Mouse (Mus musculus): ENCODE data around the gene Zbtb4. TPM values are rescaled to one million over a fixed set of nuclear protein-coding genes. Genes with fewer than 3 reads are reported as not detected.

Zbtb4 gene
- 61.8 TPM for polyA plus RNA-seq (2015; fragmentation: Illumina TruSeq; extraction: RNeasy Lipid Tissue Mini Kit (QIAGEN cat#74804); ENCODE audit: low read depth, low replicate concordance)

DNA sequence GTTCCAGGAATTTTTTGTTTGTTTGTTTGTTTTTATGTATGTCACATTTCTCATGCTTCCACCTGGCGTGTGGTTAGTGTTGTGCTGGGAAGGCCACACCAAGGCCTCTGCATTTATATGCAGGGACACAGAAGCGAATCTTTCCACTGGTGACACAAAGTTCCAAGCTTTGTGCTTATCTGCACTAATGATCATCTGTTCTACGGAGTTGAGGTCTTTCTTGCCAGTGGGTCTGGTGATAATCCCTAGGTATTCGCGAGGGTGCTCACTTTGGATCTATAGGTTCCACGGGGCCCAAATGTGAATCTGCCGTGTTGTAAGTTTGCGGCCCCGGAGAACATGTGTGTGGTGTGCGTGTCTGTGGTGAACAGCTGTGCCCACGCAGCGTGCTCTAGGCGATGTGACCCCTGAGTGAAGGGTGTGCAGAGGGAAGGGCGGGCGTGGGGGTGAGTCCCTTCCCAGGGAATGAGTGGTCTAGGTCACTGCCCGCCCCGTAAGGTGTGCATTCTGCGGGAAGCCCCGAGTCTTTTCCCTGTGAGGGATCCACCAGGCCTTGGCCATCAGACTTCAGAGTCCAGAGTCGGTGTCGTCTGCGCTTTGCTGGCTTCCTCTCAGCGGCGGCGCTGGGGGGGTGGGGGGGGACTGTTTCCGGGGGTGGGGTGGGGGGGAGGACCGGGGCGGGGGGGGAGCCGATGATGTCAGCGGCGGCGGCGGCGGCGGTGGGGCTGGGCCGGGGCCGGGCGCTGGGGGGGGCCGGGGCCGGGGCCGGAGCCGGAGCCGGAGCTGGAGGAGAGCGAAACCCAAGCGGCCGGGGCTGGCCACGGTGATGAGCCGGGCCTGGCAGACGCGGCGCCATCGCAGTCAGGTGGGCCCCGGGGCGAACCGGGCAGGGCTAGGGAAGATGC lies at the start of gene Zbtb4:
TSS of gene Zbtb4 (plus strand) at position 692 of the 905 bp plus-strand sequence.

DNA sequence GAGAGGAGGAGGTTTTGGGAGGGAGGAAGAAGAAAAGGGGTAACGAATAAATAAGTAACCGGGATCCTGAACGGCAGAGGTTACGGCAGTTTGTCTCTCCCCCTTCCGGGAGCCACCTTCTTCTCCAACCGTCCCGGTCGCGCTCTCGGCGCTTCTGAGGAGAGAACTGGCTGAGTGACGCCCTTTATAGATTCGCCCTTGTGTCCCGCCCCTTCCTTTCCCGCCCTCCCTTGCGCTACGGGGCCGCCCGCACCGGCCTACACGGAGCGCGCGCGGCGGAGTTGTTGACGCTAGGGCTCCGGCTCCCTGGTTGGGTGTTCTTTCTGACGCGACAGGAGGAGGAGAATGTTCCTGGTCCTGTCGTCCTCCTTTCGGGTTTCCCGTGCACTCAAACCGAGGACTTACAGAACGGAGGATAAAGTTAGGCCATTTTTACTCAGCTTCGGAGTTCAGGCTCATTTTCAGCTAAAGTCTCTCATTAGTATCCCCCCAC lies 7.2 kb upstream of the Zbtb4 start, which contains the start of gene Polr2a:
TSS of gene Polr2a (minus strand) at position 160 of the 493 bp plus-strand sequence.

DNA sequence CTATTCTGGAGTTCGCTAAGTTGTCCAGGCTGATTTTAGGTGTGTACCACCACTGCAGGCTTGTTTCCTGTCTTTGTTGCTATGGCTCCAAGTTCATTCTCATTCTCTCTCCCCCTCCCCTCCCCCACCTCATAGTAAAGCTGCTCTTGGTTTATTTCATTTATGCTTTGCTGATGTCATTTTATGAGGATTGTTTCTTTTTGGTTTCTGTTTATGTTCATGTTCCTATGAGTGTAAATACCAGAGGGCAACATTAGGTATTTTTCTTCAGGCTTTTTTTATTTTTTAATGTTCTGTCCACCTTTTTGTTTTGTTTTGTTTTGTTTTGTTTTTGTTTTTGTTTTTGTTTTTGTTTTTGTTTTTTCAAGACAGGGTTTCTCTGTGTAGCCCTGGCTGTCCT lies 3.8 kb upstream of the Zbtb4 start, which contains the start of gene Slc35g3:
TSS of gene Slc35g3 (minus strand) at position 101 of the 400 bp plus-strand sequence.

DNA sequence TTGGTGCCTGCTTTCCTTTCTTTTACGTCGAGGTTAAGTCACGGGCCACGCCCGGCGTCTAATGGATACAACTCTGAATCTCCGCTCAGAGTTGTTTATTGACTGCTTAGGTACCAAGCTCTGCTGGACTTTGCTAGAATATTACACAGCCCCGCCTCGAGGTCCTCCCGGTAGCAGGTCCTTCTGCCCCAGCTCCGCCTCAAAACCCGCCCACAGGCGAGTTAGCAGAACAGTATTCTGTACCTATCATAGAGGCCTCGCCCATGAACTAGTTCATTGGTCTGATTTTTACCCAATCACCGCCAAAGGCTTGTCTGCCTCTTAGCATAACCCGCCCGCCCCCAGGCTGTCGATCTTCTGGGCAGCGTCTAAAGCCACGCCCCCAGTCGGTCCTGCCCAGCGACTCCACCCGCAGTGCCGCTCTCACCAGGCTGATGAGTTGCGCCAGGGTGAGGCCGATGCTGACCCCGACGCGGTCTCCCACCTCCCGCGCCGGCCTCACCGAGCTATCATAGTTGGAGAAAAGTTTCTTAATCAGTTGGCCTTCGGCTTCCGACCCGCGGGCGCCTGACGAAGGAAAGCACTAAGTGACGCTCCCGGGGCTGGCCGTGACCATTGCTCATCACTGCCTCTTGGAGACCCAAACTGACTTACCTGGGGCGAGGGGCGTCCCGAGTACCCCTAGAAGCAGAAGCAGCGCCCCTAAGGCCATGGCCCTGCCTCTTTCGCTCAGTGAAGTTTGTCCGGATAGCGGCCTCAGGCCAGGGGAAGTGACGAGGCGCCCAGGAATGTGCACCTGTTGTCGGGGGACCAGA lies 29.7 kb downstream of the Zbtb4 start, which contains the start of gene Chrnb1:
TSS of gene Chrnb1 (minus strand) at position 776 of the 815 bp plus-strand sequence.

DNA sequence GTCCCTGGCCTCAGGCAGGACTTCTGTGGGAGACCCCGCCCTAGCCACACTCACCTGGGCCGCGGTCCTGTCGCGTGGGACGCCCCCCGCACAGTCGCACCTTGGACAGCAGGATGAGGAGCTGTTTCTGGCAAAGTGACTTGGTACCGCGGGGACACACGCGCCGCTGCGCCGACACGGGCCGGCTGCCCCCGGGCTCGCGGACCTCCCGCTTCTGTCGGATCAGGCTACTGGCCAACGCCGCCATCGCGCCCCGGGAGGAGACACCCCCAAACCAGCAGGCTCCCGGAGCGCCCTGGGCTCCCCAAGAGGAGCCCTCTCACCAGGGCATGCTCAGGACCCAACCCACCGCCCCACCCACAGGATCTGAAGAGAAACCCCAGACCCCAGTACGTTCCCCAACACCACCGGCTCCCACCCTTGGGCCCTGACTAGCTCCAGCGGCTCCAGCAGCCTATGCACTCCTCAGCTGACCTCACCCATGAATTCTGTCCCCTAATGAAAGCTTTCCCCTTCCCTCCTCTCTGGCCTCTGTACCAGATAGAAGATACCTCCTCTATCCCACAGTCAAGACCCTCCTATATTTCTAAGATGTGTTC lies 35.8 kb downstream of the Zbtb4 start, which contains the start of gene Fgf11:
TSS of gene Fgf11 (minus strand) at position 479 of the 599 bp plus-strand sequence.

DNA sequence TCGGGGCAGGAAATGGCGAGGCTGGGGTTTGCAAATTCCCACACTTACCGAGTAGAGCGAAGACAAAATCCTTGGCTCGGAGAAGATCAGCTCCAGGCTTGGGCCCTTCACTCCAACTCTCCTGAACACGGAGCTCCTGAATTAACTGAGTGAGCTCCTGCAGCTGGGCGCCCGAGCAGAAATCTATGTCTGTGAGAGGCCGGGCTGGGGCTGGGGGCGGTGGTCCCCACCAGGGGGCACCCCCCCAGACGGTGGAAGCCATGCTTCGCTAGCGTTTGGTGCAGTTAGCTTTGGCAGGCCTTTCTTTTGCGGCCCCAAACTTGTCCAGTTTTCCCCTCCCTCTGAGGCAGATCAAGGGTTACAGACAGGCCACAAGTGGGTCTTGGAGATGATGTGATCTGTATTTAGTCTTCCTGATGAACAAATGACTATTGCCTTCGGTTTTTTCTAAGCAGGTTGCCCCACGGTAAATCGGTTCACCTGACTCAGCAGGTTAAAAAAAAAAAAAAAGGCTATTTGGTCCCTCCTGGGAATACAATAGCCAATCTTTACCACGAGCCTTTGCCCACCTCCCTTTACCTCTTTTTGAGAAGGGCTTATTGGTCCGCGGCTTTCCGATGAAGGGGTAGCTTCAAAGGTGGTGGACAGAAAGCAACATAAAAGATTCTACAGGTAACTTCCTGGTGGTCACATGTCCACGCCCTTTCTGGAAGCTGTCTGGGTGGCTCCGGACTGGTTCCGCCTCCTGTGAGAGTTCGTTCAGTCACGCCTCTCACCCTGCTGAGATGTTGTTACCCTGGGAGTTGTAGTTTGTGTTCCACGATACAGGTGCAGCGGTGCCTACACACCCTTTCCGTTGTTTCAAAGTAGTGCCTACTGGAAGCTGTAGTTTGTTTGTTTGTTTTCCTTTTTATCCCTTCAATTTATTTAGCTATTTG lies 39.5 kb downstream of the Zbtb4 start, which contains the start of gene Tmem102:
TSS of gene Tmem102 (minus strand) at position 653 of the 938 bp plus-strand sequence.

DNA sequence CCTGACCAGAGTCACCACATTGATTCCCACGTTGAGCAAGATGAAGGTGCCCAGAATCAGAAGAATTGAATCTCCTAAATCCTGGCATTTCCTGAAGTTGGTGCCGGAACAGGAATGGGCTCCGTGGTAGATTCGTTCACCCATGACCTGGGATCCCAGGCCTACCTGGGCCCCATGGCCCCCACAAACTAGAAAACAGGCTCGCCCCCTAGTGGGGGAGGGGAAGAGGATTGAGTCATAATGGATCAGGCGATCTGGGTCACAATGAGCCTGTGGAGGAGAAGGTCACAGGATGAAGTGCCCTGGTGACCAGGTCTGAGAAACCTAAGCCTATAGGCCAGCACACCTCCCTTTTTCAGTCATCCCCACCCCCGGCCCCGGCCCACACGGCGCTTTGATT lies 49.4 kb downstream of the Zbtb4 start, which contains the start of gene Gm39566:
TSS of gene Gm39566 (minus strand) at position 144 of the 400 bp plus-strand sequence.

DNA sequence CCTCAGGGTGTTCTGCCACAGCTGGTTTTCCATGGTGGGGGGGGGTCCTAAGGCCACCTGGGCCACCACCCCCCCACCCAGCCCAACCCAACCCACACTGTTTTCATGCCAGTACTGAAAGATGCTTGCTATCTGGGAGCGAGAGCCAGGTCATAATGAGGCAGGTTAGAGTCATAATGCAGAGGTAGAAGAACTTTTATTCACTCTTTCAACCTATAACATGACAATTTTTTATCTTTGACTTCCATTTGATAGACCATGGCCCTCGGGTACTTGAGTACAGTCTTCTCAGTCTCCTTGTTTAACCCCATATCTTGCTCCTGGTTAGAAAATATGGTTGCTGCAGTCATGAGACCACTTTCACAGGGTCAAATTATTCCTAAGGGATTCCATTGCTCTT lies 52.7 kb downstream of the Zbtb4 start, which contains the start of gene Spem2:
TSS of gene Spem2 (minus strand) at position 101 of the 400 bp plus-strand sequence.

DNA sequence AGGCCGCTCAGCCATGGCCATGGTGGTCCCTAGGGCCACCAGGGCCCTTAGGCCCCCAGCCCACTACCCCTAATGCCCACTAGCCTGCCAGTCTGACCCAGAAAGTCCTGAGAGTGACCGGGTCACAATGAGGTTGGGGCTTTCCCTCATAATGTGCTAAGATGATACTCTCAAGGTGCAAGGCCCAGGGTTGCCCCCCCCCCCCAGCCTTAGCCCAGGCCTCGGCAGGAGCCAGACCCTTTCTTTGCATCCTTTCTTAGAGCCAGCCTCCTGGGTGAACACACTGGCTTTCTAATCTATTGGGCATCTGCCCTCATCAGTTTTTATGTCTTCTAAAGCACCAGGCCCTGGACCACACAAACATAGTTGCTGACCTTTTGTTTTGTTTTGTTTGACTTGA lies 56.4 kb downstream of the Zbtb4 start, which contains the start of gene Spem1:
TSS of gene Spem1 (minus strand) at position 101 of the 400 bp plus-strand sequence.

Other genes starting within 250 kb of the Zbtb4 start
- 1.4 TPM for gene Dnah2, start 216.8 kb upstream of the Zbtb4 start, polyA plus RNA-seq (2015; fragmentation: Illumina TruSeq; extraction: RNeasy Lipid Tissue Mini Kit (QIAGEN cat#74804); ENCODE audit: low read depth, low replicate concordance)
- 78.5 TPM for gene Efnb3, start 205.7 kb upstream of the Zbtb4 start, polyA plus RNA-seq (2015; fragmentation: Illumina TruSeq; extraction: RNeasy Lipid Tissue Mini Kit (QIAGEN cat#74804); ENCODE audit: low read depth, low replicate concordance)
- 12.1 TPM for gene Wrap53, start 185.7 kb upstream of the Zbtb4 start, polyA plus RNA-seq (2015; fragmentation: Illumina TruSeq; extraction: RNeasy Lipid Tissue Mini Kit (QIAGEN cat#74804); ENCODE audit: low read depth, low replicate concordance)
- gene Trp53, start 185.6 kb upstream of the Zbtb4 start, polyA plus RNA-seq (2015; fragmentation: Illumina TruSeq; extraction: RNeasy Lipid Tissue Mini Kit (QIAGEN cat#74804); ENCODE audit: low read depth, low replicate concordance), result 21.0 TPM
- gene Atp1b2, start 160.0 kb upstream of the Zbtb4 start, polyA plus RNA-seq (2015; fragmentation: Illumina TruSeq; extraction: RNeasy Lipid Tissue Mini Kit (QIAGEN cat#74804); ENCODE audit: low read depth, low replicate concordance), result 372 TPM
- gene Shbg, start 148.0 kb upstream of the Zbtb4 start, polyA plus RNA-seq (2015; fragmentation: Illumina TruSeq; extraction: RNeasy Lipid Tissue Mini Kit (QIAGEN cat#74804); ENCODE audit: low read depth, low replicate concordance), result not detected
- 20.6 TPM for gene Sat2, start 143.9 kb upstream of the Zbtb4 start, polyA plus RNA-seq (2015; fragmentation: Illumina TruSeq; extraction: RNeasy Lipid Tissue Mini Kit (QIAGEN cat#74804); ENCODE audit: low read depth, low replicate concordance)
- gene Fxr2, start 132.9 kb upstream of the Zbtb4 start, polyA plus RNA-seq (2015; fragmentation: Illumina TruSeq; extraction: RNeasy Lipid Tissue Mini Kit (QIAGEN cat#74804); ENCODE audit: low read depth, low replicate concordance), result 92.2 TPM
- gene Sox15, start 110.6 kb upstream of the Zbtb4 start, polyA plus RNA-seq (2015; fragmentation: Illumina TruSeq; extraction: RNeasy Lipid Tissue Mini Kit (QIAGEN cat#74804); ENCODE audit: low read depth, low replicate concordance), result not detected
- 97.8 TPM for gene Mpdu1, start 103.3 kb upstream of the Zbtb4 start, polyA plus RNA-seq (2015; fragmentation: Illumina TruSeq; extraction: RNeasy Lipid Tissue Mini Kit (QIAGEN cat#74804); ENCODE audit: low read depth, low replicate concordance)
- gene Cd68, start 99.8 kb upstream of the Zbtb4 start, polyA plus RNA-seq (2015; fragmentation: Illumina TruSeq; extraction: RNeasy Lipid Tissue Mini Kit (QIAGEN cat#74804); ENCODE audit: low read depth, low replicate concordance), result 18.2 TPM
- gene Eif4a1, start 93.5 kb upstream of the Zbtb4 start, polyA plus RNA-seq (2015; fragmentation: Illumina TruSeq; extraction: RNeasy Lipid Tissue Mini Kit (QIAGEN cat#74804); ENCODE audit: low read depth, low replicate concordance), result 435 TPM
- 110 TPM for gene Senp3, start 83.8 kb upstream of the Zbtb4 start, polyA plus RNA-seq (2015; fragmentation: Illumina TruSeq; extraction: RNeasy Lipid Tissue Mini Kit (QIAGEN cat#74804); ENCODE audit: low read depth, low replicate concordance)
- 4.0 TPM for gene Tnfsf13, start 80.1 kb upstream of the Zbtb4 start, polyA plus RNA-seq (2015; fragmentation: Illumina TruSeq; extraction: RNeasy Lipid Tissue Mini Kit (QIAGEN cat#74804); ENCODE audit: low read depth, low replicate concordance)
- gene Tnfsf12, start 70.1 kb upstream of the Zbtb4 start, polyA plus RNA-seq (2015; fragmentation: Illumina TruSeq; extraction: RNeasy Lipid Tissue Mini Kit (QIAGEN cat#74804); ENCODE audit: low read depth, low replicate concordance), result 14.5 TPM
- gene Tnfsfm13, start 69.8 kb upstream of the Zbtb4 start, polyA plus RNA-seq (2015; fragmentation: Illumina TruSeq; extraction: RNeasy Lipid Tissue Mini Kit (QIAGEN cat#74804); ENCODE audit: low read depth, low replicate concordance), result 2.1 TPM
- gene Polr2a, start 7.3 kb upstream of the Zbtb4 start, polyA plus RNA-seq (2015; fragmentation: Illumina TruSeq; extraction: RNeasy Lipid Tissue Mini Kit (QIAGEN cat#74804); ENCODE audit: low read depth, low replicate concordance), result 26.2 TPM
- not detected for gene Slc35g3, start 3.9 kb upstream of the Zbtb4 start, polyA plus RNA-seq (2015; fragmentation: Illumina TruSeq; extraction: RNeasy Lipid Tissue Mini Kit (QIAGEN cat#74804); ENCODE audit: low read depth, low replicate concordance)
- gene Chrnb1, start 30.0 kb downstream of the Zbtb4 start, polyA plus RNA-seq (2015; fragmentation: Illumina TruSeq; extraction: RNeasy Lipid Tissue Mini Kit (QIAGEN cat#74804); ENCODE audit: low read depth, low replicate concordance), result 0.61 TPM
- 16.9 TPM for gene Fgf11, start 35.9 kb downstream of the Zbtb4 start, polyA plus RNA-seq (2015; fragmentation: Illumina TruSeq; extraction: RNeasy Lipid Tissue Mini Kit (QIAGEN cat#74804); ENCODE audit: low read depth, low replicate concordance)
- gene Tmem102, start 39.7 kb downstream of the Zbtb4 start, polyA plus RNA-seq (2015; fragmentation: Illumina TruSeq; extraction: RNeasy Lipid Tissue Mini Kit (QIAGEN cat#74804); ENCODE audit: low read depth, low replicate concordance), result not detected
- gene Gm39566, start 49.4 kb downstream of the Zbtb4 start, polyA plus RNA-seq (2015; fragmentation: Illumina TruSeq; extraction: RNeasy Lipid Tissue Mini Kit (QIAGEN cat#74804); ENCODE audit: low read depth, low replicate concordance), result not detected
- gene Spem2, start 52.6 kb downstream of the Zbtb4 start, polyA plus RNA-seq (2015; fragmentation: Illumina TruSeq; extraction: RNeasy Lipid Tissue Mini Kit (QIAGEN cat#74804); ENCODE audit: low read depth, low replicate concordance), result not detected
- not detected for gene Spem1, start 56.3 kb downstream of the Zbtb4 start, polyA plus RNA-seq (2015; fragmentation: Illumina TruSeq; extraction: RNeasy Lipid Tissue Mini Kit (QIAGEN cat#74804); ENCODE audit: low read depth, low replicate concordance)
- 101 TPM for gene Nlgn2, start 71.9 kb downstream of the Zbtb4 start, polyA plus RNA-seq (2015; fragmentation: Illumina TruSeq; extraction: RNeasy Lipid Tissue Mini Kit (QIAGEN cat#74804); ENCODE audit: low read depth, low replicate concordance)
- 280 TPM for gene Tmem256, start 72.6 kb downstream of the Zbtb4 start, polyA plus RNA-seq (2015; fragmentation: Illumina TruSeq; extraction: RNeasy Lipid Tissue Mini Kit (QIAGEN cat#74804); ENCODE audit: low read depth, low replicate concordance)
- gene Plscr3, start 80.5 kb downstream of the Zbtb4 start, polyA plus RNA-seq (2015; fragmentation: Illumina TruSeq; extraction: RNeasy Lipid Tissue Mini Kit (QIAGEN cat#74804); ENCODE audit: low read depth, low replicate concordance), result 18.8 TPM
- not detected for gene Tnk1, start 92.8 kb downstream of the Zbtb4 start, polyA plus RNA-seq (2015; fragmentation: Illumina TruSeq; extraction: RNeasy Lipid Tissue Mini Kit (QIAGEN cat#74804); ENCODE audit: low read depth, low replicate concordance)
- not detected for gene Tmem95, start 112.1 kb downstream of the Zbtb4 start, polyA plus RNA-seq (2015; fragmentation: Illumina TruSeq; extraction: RNeasy Lipid Tissue Mini Kit (QIAGEN cat#74804); ENCODE audit: low read depth, low replicate concordance)
- gene Kctd11, start 115.5 kb downstream of the Zbtb4 start, polyA plus RNA-seq (2015; fragmentation: Illumina TruSeq; extraction: RNeasy Lipid Tissue Mini Kit (QIAGEN cat#74804); ENCODE audit: low read depth, low replicate concordance), result 1.7 TPM
- not detected for gene Acap1, start 129.6 kb downstream of the Zbtb4 start, polyA plus RNA-seq (2015; fragmentation: Illumina TruSeq; extraction: RNeasy Lipid Tissue Mini Kit (QIAGEN cat#74804); ENCODE audit: low read depth, low replicate concordance)
- 0.33 TPM for gene 2810408A11Rik, start 135.1 kb downstream of the Zbtb4 start, polyA plus RNA-seq (2015; fragmentation: Illumina TruSeq; extraction: RNeasy Lipid Tissue Mini Kit (QIAGEN cat#74804); ENCODE audit: low read depth, low replicate concordance)
- gene Neurl4, start 135.2 kb downstream of the Zbtb4 start, polyA plus RNA-seq (2015; fragmentation: Illumina TruSeq; extraction: RNeasy Lipid Tissue Mini Kit (QIAGEN cat#74804); ENCODE audit: low read depth, low replicate concordance), result 63.2 TPM
- 35.4 TPM for gene Gps2, start 148.0 kb downstream of the Zbtb4 start, polyA plus RNA-seq (2015; fragmentation: Illumina TruSeq; extraction: RNeasy Lipid Tissue Mini Kit (QIAGEN cat#74804); ENCODE audit: low read depth, low replicate concordance)
- 640 TPM for gene Eif5a, start 156.0 kb downstream of the Zbtb4 start, polyA plus RNA-seq (2015; fragmentation: Illumina TruSeq; extraction: RNeasy Lipid Tissue Mini Kit (QIAGEN cat#74804); ENCODE audit: low read depth, low replicate concordance)
- gene Ybx2, start 169.9 kb downstream of the Zbtb4 start, polyA plus RNA-seq (2015; fragmentation: Illumina TruSeq; extraction: RNeasy Lipid Tissue Mini Kit (QIAGEN cat#74804); ENCODE audit: low read depth, low replicate concordance), result 4.8 TPM
- 1.4 TPM for gene Slc2a4, start 182.3 kb downstream of the Zbtb4 start, polyA plus RNA-seq (2015; fragmentation: Illumina TruSeq; extraction: RNeasy Lipid Tissue Mini Kit (QIAGEN cat#74804); ENCODE audit: low read depth, low replicate concordance)
- gene Cldn7, start 198.9 kb downstream of the Zbtb4 start, polyA plus RNA-seq (2015; fragmentation: Illumina TruSeq; extraction: RNeasy Lipid Tissue Mini Kit (QIAGEN cat#74804); ENCODE audit: low read depth, low replicate concordance), result not detected
- 108 TPM for gene Ctdnep1, start 215.2 kb downstream of the Zbtb4 start, polyA plus RNA-seq (2015; fragmentation: Illumina TruSeq; extraction: RNeasy Lipid Tissue Mini Kit (QIAGEN cat#74804); ENCODE audit: low read depth, low replicate concordance)
- gene Elp5, start 216.6 kb downstream of the Zbtb4 start, polyA plus RNA-seq (2015; fragmentation: Illumina TruSeq; extraction: RNeasy Lipid Tissue Mini Kit (QIAGEN cat#74804); ENCODE audit: low read depth, low replicate concordance), result 115 TPM
- 346 TPM for gene Gabarap, start 225.2 kb downstream of the Zbtb4 start, polyA plus RNA-seq (2015; fragmentation: Illumina TruSeq; extraction: RNeasy Lipid Tissue Mini Kit (QIAGEN cat#74804); ENCODE audit: low read depth, low replicate concordance)
- gene Phf23, start 229.9 kb downstream of the Zbtb4 start, polyA plus RNA-seq (2015; fragmentation: Illumina TruSeq; extraction: RNeasy Lipid Tissue Mini Kit (QIAGEN cat#74804); ENCODE audit: low read depth, low replicate concordance), result 56.1 TPM
- gene Dvl2, start 234.7 kb downstream of the Zbtb4 start, polyA plus RNA-seq (2015; fragmentation: Illumina TruSeq; extraction: RNeasy Lipid Tissue Mini Kit (QIAGEN cat#74804); ENCODE audit: low read depth, low replicate concordance), result 17.5 TPM
- 53.6 TPM for gene Acadvl, start 249.5 kb downstream of the Zbtb4 start, polyA plus RNA-seq (2015; fragmentation: Illumina TruSeq; extraction: RNeasy Lipid Tissue Mini Kit (QIAGEN cat#74804); ENCODE audit: low read depth, low replicate concordance)

Data from brain, adult 10 weeks (tissue).